Mouse (Mus musculus) embryonic fibroblast, embryonic 13.5 days (primary cell): ENCODE results near the gene C9orf72. TPM values are rescaled to one million over a fixed set of nuclear protein-coding genes. Genes with fewer than 3 reads are reported as not detected.

ENCODE experiments used
- H3K27ac ChIP-seq: 2 replicates; pipeline ENCODE4 v1.5.1; 2012; ENCODE audit warnings: low read length, control low read depth, inconsistent platforms; ENCODE audit not compliant: insufficient read depth
- H3K4me1 ChIP-seq: 2 replicates; pipeline ENCODE4 v1.6.1; 2011; ENCODE audit warnings: low read length; ENCODE audit not compliant: control insufficient read depth, insufficient read depth
- H3K4me3 ChIP-seq: 2 replicates; pipeline ENCODE4 v1.5.1; 2011; ENCODE audit warnings: mild to moderate bottlenecking, control low read depth, low read length; ENCODE audit not compliant: insufficient read depth
- CTCF ChIP-seq: IDR thresholded peaks from 2 replicates; pipeline ENCODE4 v1.5.1; 2011; ENCODE audit warnings: mild to moderate bottlenecking, control low read depth, low read length, moderate library complexity, borderline replicate concordance; ENCODE audit not compliant: insufficient read depth
- POLR2A ChIP-seq: IDR thresholded peaks from 2 replicates; pipeline ENCODE4 v1.6.1; 2011; ENCODE audit warnings: low read depth, mild to moderate bottlenecking, control low read depth, low read length, moderate library complexity
- polyA plus RNA-seq: library from polyadenylated mRNA; stranded (reverse); fragments of >200 nt; gene quantifications from 2 replicates; pipeline ENCODE4 v1.2.4, GENCODE M21; 2011; ENCODE audit warnings: low read depth; ENCODE audit not compliant: missing spikeins, insufficient read length

Gene C9orf72
- polyA plus RNA-seq, 1 experiment, result 22.2 TPM

DNA sequence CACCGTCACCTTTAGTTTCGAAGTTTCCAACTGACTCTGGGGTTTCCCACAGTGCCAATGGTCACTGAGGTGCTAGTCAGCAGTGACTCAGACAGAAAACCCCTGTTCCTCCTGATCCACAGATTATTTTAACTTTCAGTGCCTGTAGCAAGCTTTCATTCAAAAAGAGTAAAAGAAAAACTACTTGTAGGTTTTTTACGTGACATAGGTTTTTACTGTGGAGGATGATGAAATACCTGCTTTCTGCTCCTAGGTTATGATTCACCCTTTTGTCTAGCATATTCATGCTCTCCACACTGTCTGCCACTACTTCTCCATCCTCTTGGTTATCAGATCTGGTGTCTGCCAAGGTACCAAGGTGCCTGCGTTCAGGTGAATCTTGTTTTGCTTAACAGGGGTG is 1.9 kb downstream of the C9orf72 start:
- Histone ChIP-seq H3K27ac (no peak overlapping the region), H3K4me3 (no peak overlapping the region), H3K4me1 (peaks cover 3% of the 10 kb centered on the region)
- TF ChIP-seq CTCF (no peak), POLR2A (no peak)

GRCm38 (mm10) chr4:35223376-35223988 is 2.5 kb downstream of the C9orf72 start:
- Histone ChIP-seq H3K4me1 (peaks cover 3% of the 10 kb centered on the region), H3K27ac (no peak overlapping the region), H3K4me3 (no peak overlapping the region)
- TF ChIP-seq POLR2A (no peak), CTCF (no peak)

DNA sequence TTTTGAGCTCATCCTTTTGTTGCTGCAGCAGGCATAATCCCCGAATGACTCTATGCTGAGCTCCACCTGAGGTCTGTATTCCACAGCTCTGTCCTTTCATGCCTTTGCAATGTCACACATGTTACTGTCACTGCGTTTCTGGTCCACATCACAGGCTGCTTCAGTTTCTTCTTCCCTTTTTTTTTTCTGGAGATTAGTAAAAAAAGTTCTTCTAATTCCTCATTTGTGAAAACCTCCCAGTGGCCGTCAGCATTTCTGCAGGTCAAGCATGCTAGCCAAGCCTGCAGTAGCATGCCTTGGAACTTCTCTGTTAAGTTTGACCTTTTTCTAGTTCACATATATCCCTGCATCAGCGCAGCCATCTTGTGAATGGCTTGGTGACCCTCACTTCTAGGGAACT is 4.1 kb downstream of the C9orf72 start:
- Histone ChIP-seq H3K4me3 (no peak overlapping the region), H3K4me1 (peaks cover 3% of the 10 kb centered on the region; the same call in 1 of the 2 replicates), H3K27ac (no peak overlapping the region)
- no peak for TF ChIP-seq CTCF
- no peak for TF ChIP-seq POLR2A

GRCm38 (mm10) chr4:35221131-35221530 is 4.8 kb downstream of the C9orf72 start:
- Histone ChIP-seq H3K4me1 (peaks cover 3% of the 10 kb centered on the region; the same call in 1 of the 2 replicates), H3K4me3 (no peak overlapping the region), H3K27ac (no peak overlapping the region)
- no peak for TF ChIP-seq POLR2A
- TF ChIP-seq CTCF, result no peak

DNA sequence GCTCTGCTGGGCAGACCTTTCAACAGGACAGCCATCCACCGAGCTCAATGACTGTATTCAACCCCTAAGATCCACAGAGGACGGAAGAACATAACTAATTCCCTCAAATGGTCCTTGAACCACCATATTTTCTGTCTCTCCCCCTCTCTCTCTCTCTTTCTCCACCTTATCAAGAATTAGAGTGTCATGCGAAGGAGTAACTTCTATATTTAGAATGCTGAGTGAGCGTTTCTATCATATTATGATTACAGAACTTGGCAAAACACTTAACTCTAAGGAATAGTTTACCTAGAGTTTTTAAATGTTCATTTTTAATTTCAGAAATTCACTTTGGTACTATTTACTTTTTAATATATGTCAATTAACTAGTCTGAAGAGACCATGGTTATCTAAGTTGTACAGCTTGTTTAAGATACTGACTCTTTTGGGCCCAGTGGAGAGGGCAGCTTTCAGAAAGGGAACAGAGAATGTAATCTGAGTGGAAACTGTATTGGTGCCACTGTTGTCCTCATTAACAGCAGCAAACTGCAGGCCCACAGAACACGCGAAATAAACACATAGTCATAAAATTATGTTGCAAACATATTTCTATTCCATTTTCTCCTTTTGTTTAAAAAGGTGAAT is 5.8 kb downstream of the C9orf72 start:
- Histone ChIP-seq H3K4me1 (peaks cover 3% of the 10 kb centered on the region; the same call in 1 of the 2 replicates), H3K27ac (no peak overlapping the region), H3K4me3 (no peak overlapping the region)
- TF ChIP-seq CTCF (no peak), POLR2A (no peak)

DNA sequence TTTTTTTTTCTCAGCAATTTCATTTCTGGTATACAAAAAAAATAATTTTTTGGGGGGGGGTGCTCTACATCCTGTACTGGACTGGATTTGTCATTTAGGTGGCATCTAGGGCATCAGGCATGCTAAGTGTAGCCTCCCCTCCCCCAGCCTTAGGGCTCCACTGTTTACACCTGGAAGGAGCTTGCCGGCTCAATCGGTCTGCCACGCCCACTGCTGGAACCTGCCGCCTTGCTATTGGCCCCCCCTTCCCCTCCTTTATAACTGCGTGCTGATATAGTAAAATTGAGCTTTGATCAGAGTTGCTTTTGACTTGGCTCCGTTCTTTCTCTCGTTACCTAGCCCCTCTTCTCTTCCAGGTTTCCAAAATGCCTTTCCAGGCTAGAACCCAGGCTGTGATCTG is 21.3 kb downstream of the C9orf72 start:
- no peak for TF ChIP-seq CTCF
- no peak for TF ChIP-seq POLR2A
- Histone ChIP-seq H3K4me3 (no peak overlapping the region), H3K4me1 (peaks cover under 1% of the 10 kb centered on the region; the same call in 1 of the 2 replicates), H3K27ac (no peak overlapping the region)

GRCm38 (mm10) chr4:35203724-35204123 is 22.3 kb downstream of the C9orf72 start:
- TF ChIP-seq POLR2A (no peak), CTCF (no peak)
- H3K4me3 ChIP-seq, result no peak overlapping the region

DNA sequence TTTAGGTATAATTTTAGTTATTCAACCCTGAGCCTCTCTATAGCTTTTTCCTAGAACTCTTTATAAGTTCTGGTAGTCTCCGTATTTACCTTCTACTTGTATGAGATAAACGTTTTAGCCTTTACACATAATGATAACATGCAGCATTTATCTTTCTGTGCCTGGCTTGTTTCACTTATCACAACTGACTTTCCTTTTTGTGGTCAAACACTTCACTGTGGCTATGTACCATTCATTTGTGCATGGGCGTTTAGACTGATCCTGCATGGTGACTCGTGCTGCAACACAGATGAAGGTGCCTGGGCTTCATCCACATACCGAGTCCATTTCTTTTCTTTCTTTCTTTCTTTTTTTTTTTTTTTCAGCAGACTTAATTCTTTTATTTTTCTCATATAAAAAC is 24.3 kb downstream of the C9orf72 start:
- no peak for TF ChIP-seq POLR2A
- TF ChIP-seq CTCF, result no peak
- Histone ChIP-seq H3K4me3 (no peak overlapping the region), H3K27ac (no peak overlapping the region), H3K4me1 (peaks cover 4% of the 10 kb centered on the region; the same call in 1 of the 2 replicates)

More at GRCm38 (mm10) chr4:35203724-35204123, 22.3 kb downstream of the C9orf72 start:
- Histone ChIP-seq H3K27ac (no peak overlapping the region), H3K4me1 (peaks cover 4% of the 10 kb centered on the region; the same call in 1 of the 2 replicates)

DNA sequence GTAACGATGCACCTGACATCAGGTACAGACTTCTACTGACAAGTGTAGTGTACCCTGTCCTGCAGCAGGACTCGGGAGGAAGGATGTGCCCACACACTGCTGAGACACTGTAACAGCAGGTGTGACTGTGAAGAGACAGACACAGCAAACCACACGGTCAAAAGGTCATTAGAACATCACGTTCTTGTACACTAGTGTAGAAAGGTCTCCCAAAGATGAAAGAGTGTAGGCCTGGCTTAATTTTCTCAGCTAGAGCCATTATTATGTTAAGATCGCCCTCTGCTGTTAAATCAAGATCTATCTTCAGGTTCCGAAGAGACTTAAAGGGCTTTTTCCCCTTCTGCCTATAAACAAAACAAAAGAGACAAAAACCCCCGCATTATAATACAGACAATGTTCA is 33.2 kb downstream of the C9orf72 start:
- Histone ChIP-seq H3K4me1 (no peaks in the 10 kb centered on the region), H3K27ac (no peak overlapping the region), H3K4me3 (no peak overlapping the region)
- TF ChIP-seq POLR2A, result no peak
- no peak for TF ChIP-seq CTCF

- H3K27ac ChIP-seq, result no peak overlapping the region
- H3K4me1 ChIP-seq, result no peaks in the 10 kb centered on the region
- no peak overlapping the region for H3K4me3 ChIP-seq
- no peak for TF ChIP-seq CTCF
- no peak for TF ChIP-seq POLR2A
Observed at GRCm38 (mm10) chr4:35189794-35190193, 36.2 kb downstream of the C9orf72 start.
